Comparison of ENCODE assay signal across 26 mouse cellular contexts in the genomic region with DNA sequence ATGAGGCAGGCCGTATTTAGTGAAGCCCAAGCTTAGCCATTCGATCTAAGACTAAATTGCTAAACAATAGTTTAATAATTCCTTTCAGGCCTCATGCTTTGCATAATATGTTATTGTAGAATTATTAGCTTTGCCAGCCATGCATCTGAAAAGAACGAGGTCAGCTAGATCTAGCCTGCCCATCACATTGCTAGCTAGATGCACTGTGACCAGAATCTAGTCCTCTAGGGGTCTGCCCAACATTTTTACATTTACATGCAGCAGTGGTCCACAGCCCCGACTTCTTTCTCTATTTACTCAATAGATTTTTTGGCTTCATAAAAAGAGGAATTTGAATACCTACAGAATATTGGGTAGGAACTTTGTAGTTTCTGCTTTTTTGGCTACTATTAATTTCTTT. TPM values are rescaled to one million over a fixed set of nuclear protein-coding genes. Genes with fewer than 3 reads are reported as not detected.
A peak's percentile ranks its signal among the peaks of the same experiment; 100 is the strongest.
DNase-seq lines count a peak whose midpoint lies in the region; ATAC-seq and TF ChIP-seq lines count a peak whose summit lies in the region.
"Had no signal": no experiment of that assay in that cellular context is flagged by ENCODE, and none has a peak within 500 bp of the region (broad histone marks: within the 10 kb centered on the region; RNA-seq: fewer than 3 reads in every experiment).

No protein-coding gene starts in this region.

- no peak for TF ChIP-seq CTCF in hindbrain, postnatal 0 days (IDR thresholded peaks at IDR 0.05; ENCODE audit: low read depth)
- no peak for TF ChIP-seq CTCF in midbrain, postnatal 0 days (IDR thresholded peaks at IDR 0.05)

- H3K4me2 ChIP-seq in forebrain, embryonic 13.5 days, result peak overlapping the region; percentile 44
- H3K4me2 ChIP-seq in forebrain, embryonic 16.5 days (ENCODE audit: low read length), result peak overlapping the region; percentile 22
- peak overlapping the region; percentile 27; the same call in 1 of the 2 replicates for H3K4me2 ChIP-seq in hindbrain, postnatal 0 days (ENCODE audit: low read depth, low read length)
- H3K4me2 ChIP-seq in midbrain, postnatal 0 days (ENCODE audit: low read depth, low read length, poor library complexity, severe bottlenecking), result peak overlapping the region; percentile 36
- H3K4me2 ChIP-seq: embryonic facial prominence, embryonic 15.5 days; kidney, embryonic 15.5 days; limb, embryonic 13.5 days; liver, embryonic 12.5 days; stomach, embryonic 15.5 days had no signal

- DNase-seq in forebrain, embryonic 10.5 days (ENCODE audit: extremely low spot score, low spot score), result no peak
- no peak for DNase-seq in hindbrain, postnatal 0 days (ENCODE audit: low spot score)
- no peak for DNase-seq in midbrain, postnatal 0 days (ENCODE audit: low spot score)
- DNase-seq in spleen, postnatal 10 days (ENCODE audit: low spot score in 2 of 2), result no peak
- no peak for DNase-seq in layer of hippocampus, postnatal 25 days (ENCODE audit: extremely low spot score in 1 of 2, low spot score in 1 of 2)
- DNase-seq: adrenal gland, postnatal 10 days; cerebellum, adult 8-10 months; gastrocnemius, postnatal 36 days; heart, adult 2 months; kidney, adult 11 months; kidney, postnatal 36 days; lung, adult 18-20 months; lung, postnatal 14 days; right cerebral cortex, postnatal 25 days; thymus, adult 18-20 months; thymus, postnatal 36 days had no signal

- no peaks in the 10 kb centered on the region for H3K27me3 ChIP-seq in forebrain, embryonic 13.5 days
- no peaks in the 10 kb centered on the region for H3K27me3 ChIP-seq in forebrain, embryonic 10.5 days (ENCODE audit: poor library complexity, severe bottlenecking)
- H3K27me3 ChIP-seq in forebrain, embryonic 16.5 days (replicated peaks; ENCODE audit: control insufficient read depth, insufficient read depth, low read length), result no peaks in the 10 kb centered on the region
- H3K27me3 ChIP-seq in hindbrain, postnatal 0 days (ENCODE audit: insufficient read depth, low read length), result no peaks in the 10 kb centered on the region
- H3K27me3 ChIP-seq in midbrain, postnatal 0 days (ENCODE audit: insufficient read depth, low read length), result no peaks in the 10 kb centered on the region
- H3K27me3 ChIP-seq: embryonic facial prominence, embryonic 15.5 days; kidney, embryonic 15.5 days; limb, embryonic 13.5 days; liver, embryonic 12.5 days; stomach, embryonic 15.5 days had no signal

- H3K9ac ChIP-seq in forebrain, embryonic 13.5 days, result no peak overlapping the region
- H3K9ac ChIP-seq in forebrain, embryonic 16.5 days (replicated peaks; ENCODE audit: low read depth, low read length), result no peak overlapping the region
- H3K9ac ChIP-seq in hindbrain, postnatal 0 days (replicated peaks; ENCODE audit: low read length), result no peak overlapping the region
- no peak overlapping the region for H3K9ac ChIP-seq in midbrain, postnatal 0 days (replicated peaks; ENCODE audit: low read length, poor library complexity, severe bottlenecking)
- H3K9ac ChIP-seq: embryonic facial prominence, embryonic 15.5 days; kidney, embryonic 15.5 days; limb, embryonic 13.5 days; liver, embryonic 12.5 days; stomach, embryonic 15.5 days had no signal

- H3K9me3 ChIP-seq in forebrain, embryonic 13.5 days (replicated peaks), result no peaks in the 10 kb centered on the region
- H3K9me3 ChIP-seq in forebrain, embryonic 10.5 days, result no peaks in the 10 kb centered on the region
- no peaks in the 10 kb centered on the region for H3K9me3 ChIP-seq in forebrain, embryonic 16.5 days (ENCODE audit: control insufficient read depth, low read length)
- H3K9me3 ChIP-seq in hindbrain, postnatal 0 days (ENCODE audit: low read length), result no peaks in the 10 kb centered on the region
- no peaks in the 10 kb centered on the region for H3K9me3 ChIP-seq in midbrain, postnatal 0 days (ENCODE audit: low read length)
- H3K9me3 ChIP-seq: embryonic facial prominence, embryonic 15.5 days; kidney, embryonic 15.5 days; limb, embryonic 13.5 days; liver, embryonic 12.5 days; stomach, embryonic 15.5 days had no signal

- no peak overlapping the region for H3K27ac ChIP-seq in forebrain, embryonic 13.5 days
- H3K27ac ChIP-seq in forebrain, embryonic 10.5 days, result no peak overlapping the region
- H3K27ac ChIP-seq in forebrain, embryonic 16.5 days (ENCODE audit: low read length), result no peak overlapping the region
- no peak overlapping the region for H3K27ac ChIP-seq in hindbrain, postnatal 0 days
- peak overlapping the region; percentile 38; the same call in 1 of the 2 replicates for H3K27ac ChIP-seq in midbrain, postnatal 0 days (ENCODE audit: low read depth, low read length)
- H3K27ac ChIP-seq: embryonic facial prominence, embryonic 15.5 days; heart, adult 2 months; kidney, embryonic 15.5 days; limb, embryonic 13.5 days; liver, embryonic 12.5 days; stomach, embryonic 15.5 days had no signal

- no peak overlapping the region for H3K4me3 ChIP-seq in forebrain, embryonic 13.5 days
- no peak overlapping the region for H3K4me3 ChIP-seq in forebrain, embryonic 10.5 days
- no peak overlapping the region for H3K4me3 ChIP-seq in forebrain, embryonic 16.5 days (replicated peaks; ENCODE audit: low read length)
- no peak overlapping the region for H3K4me3 ChIP-seq in hindbrain, postnatal 0 days (ENCODE audit: low read length)
- peak overlapping the region; percentile 20; the same call in 1 of the 2 replicates for H3K4me3 ChIP-seq in midbrain, postnatal 0 days (ENCODE audit: low read depth, low read length)
- H3K4me3 ChIP-seq: embryonic facial prominence, embryonic 15.5 days; heart, adult 2 months; kidney, embryonic 15.5 days; limb, embryonic 13.5 days; liver, embryonic 12.5 days; stomach, embryonic 15.5 days had no signal

- peaks cover 14% of the 10 kb centered on the region for H3K36me3 ChIP-seq in forebrain, embryonic 13.5 days (ENCODE audit: poor library complexity, severe bottlenecking)
- peaks cover 79% of the 10 kb centered on the region for H3K36me3 ChIP-seq in forebrain, embryonic 10.5 days (replicated peaks)
- no peaks in the 10 kb centered on the region for H3K36me3 ChIP-seq in forebrain, embryonic 16.5 days (ENCODE audit: control insufficient read depth, insufficient read depth)
- H3K36me3 ChIP-seq in hindbrain, postnatal 0 days (ENCODE audit: insufficient read depth, low read length), result no peaks in the 10 kb centered on the region
- H3K36me3 ChIP-seq in midbrain, postnatal 0 days (ENCODE audit: insufficient read depth, low read length), result no peaks in the 10 kb centered on the region; the same call in 1 of the 2 replicates

- ATAC-seq in forebrain, embryonic 13.5 days, result peak; percentile 36
- no peak for ATAC-seq in forebrain, embryonic 16.5 days
- no peak; the same call in 1 of the 2 replicates for ATAC-seq in hindbrain, postnatal 0 days
- peak; percentile 32; the same call in 1 of the 2 replicates for ATAC-seq in midbrain, postnatal 0 days (ENCODE audit: low FRiP score)
- ATAC-seq: liver, embryonic 12.5 days had no signal

- H3K4me1 ChIP-seq in forebrain, embryonic 13.5 days, result peaks cover 4% of the 10 kb centered on the region; the same call in 1 of the 2 replicates
- peaks cover 5% of the 10 kb centered on the region for H3K4me1 ChIP-seq in forebrain, embryonic 10.5 days
- no peaks in the 10 kb centered on the region for H3K4me1 ChIP-seq in forebrain, embryonic 16.5 days (replicated peaks; ENCODE audit: control insufficient read depth, insufficient read depth, low read length)
- no peaks in the 10 kb centered on the region for H3K4me1 ChIP-seq in hindbrain, postnatal 0 days (ENCODE audit: insufficient read depth, low read length)
- no peaks in the 10 kb centered on the region for H3K4me1 ChIP-seq in midbrain, postnatal 0 days (ENCODE audit: insufficient read depth, low read length)
- H3K4me1 ChIP-seq: embryonic facial prominence, embryonic 15.5 days; kidney, embryonic 15.5 days; limb, embryonic 13.5 days; liver, embryonic 12.5 days; stomach, embryonic 15.5 days had no signal

- WGBS in forebrain, embryonic 13.5 days, result 54% methylated on average over 4 of the region's 4 CpGs
- WGBS in forebrain, embryonic 10.5 days, result 84% methylated on average over 4 of the region's 4 CpGs
- 41% methylated on average over 4 of the region's 4 CpGs for WGBS in forebrain, embryonic 16.5 days
- 58% methylated on average over 4 of the region's 4 CpGs for WGBS in hindbrain, postnatal 0 days
- 31% methylated on average over 4 of the region's 4 CpGs for WGBS in midbrain, postnatal 0 days

RNA-seq across cellular contexts. Expression of gene Fam171b, which starts 20.3 kb away (rescaled TPM):
- polyA plus RNA-seq in forebrain, embryonic 13.5 days (2015; fragmentation: Nextera tagmentation; extraction: Ambion mirVana), result 47.2 and 55.0 TPM in 2 replicates
- 34.4 and 37.5 TPM in 2 replicates for polyA plus RNA-seq in forebrain, embryonic 10.5 days (2016; fragmentation: Nextera tagmentation; extraction: Ambion mirVana)
- 76.3 and 78.6 TPM in 2 replicates for polyA plus RNA-seq in forebrain, embryonic 16.5 days (2015; fragmentation: Nextera tagmentation; extraction: Ambion mirVana)
- 70.3 and 75.5 TPM in 2 replicates for total RNA-seq in hindbrain, postnatal 0 days (2014; rRNA removed)
- polyA plus RNA-seq in hindbrain, postnatal 0 days (2015; fragmentation: Nextera tagmentation; extraction: Ambion mirVana), result 69.0 and 72.1 TPM in 2 replicates
- 98.6 and 116 TPM in 2 replicates for total RNA-seq in midbrain, postnatal 0 days (2014; rRNA removed)
- 91.8 and 97.9 TPM in 2 replicates for polyA plus RNA-seq in midbrain, postnatal 0 days (2015; fragmentation: Nextera tagmentation; extraction: Ambion mirVana)
- 100 to 1,000 TPM; 200 to 203 TPM for total RNA-seq in layer of hippocampus, postnatal 25 days (2021)
- total RNA-seq: megakaryocyte progenitor cell, adult 5-6 weeks; monocyte, adult 5-6 weeks; neutrophil, adult 5-6 weeks had no signal

Comparison
In these comparisons a context has a peak if more than half of its experiments do, and no peak if none do; other contexts are left out.
1. ATAC-seq: peak in forebrain, embryonic 13.5 days (single experiment) and midbrain, postnatal 0 days (single experiment); none in forebrain, embryonic 16.5 days (single experiment) and hindbrain, postnatal 0 days (single experiment).
2. Peak in every context shown above with its lines, with median percentiles within 50 percentile points of each other: H3K4me2 ChIP-seq.